Mouse (Mus musculus): Measurements from ENCODE around the gene Dag1. TPM values are rescaled to one million over a fixed set of nuclear protein-coding genes. Genes with fewer than 3 reads are reported as not detected.
"Not testable (repeated sequence)": the region's sequence is repeated elsewhere in the genome, so short reads cannot be mapped to it uniquely, and the experiment has no call there.

The Dag1 gene
- total RNA-seq, 2 experiments from 2014 or later, result 90.4 to 95.2 TPM

DNA sequence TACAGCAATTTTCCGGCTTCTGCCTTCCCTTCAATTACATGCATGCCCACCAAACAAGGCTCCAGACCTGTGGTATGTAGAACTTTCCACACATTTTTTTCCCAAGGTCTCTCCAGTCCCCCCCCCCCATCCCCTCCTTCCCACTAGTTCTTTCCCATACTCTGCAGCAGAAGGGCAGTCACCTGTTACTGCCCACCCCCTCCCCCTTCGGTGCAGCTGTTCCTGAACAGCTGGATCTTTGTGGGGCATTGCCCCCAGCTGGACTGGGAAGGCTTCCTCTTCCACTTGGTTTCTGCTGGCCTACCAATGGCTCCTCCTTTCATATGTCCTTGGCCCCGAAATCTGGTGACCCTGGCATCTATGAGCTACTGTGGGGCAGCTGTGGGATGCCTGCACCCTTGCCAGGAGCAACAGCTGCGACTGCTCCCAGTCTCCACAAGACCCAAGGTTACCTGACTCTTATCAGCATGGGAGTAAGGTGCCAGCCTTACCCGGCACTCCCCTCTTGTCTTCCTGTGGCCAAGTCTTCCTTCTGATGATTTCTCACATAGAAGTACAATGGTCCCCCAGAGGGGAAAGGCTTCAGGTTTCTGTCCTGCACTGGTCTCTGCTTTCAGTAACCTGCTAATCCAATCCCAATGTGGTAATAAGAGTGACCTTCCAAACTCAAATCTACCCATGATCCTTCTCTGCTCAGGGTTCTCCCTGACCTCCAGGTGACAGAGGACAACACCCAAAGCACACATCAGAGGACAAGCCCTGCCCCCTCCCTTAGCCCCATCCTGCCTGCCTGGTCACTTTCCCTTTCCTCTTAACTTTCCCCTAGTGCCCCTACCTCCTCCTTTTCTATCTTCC lies 10.9 kb upstream of the Dag1 start:
- no peak for DNase-seq (ENCODE audit: extremely low spot score in 1 of 2, low spot score in 1 of 2)

DNA sequence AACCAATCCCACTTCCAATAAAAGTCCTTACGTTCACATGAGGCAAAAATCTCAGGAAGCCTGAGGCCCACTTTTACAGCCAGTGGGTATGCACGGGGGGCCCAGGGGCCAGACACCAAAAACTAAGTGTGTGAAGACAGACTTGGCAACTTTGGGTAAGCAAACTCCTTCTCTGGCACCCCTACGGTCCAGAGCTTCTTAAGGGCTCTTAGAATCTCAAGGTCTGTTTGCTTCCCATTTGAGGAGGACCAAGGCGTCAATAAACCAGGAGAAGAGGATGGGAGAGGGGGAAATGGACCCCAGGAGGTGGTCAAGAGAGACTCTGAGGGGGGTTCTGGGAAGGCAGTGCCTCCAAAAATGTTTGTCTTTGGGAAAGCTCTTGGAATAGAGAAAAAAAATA lies 9.7 kb upstream of the Dag1 start:
- DNase-seq (ENCODE audit: extremely low spot score in 1 of 2, low spot score in 1 of 2), result no peak

DNA sequence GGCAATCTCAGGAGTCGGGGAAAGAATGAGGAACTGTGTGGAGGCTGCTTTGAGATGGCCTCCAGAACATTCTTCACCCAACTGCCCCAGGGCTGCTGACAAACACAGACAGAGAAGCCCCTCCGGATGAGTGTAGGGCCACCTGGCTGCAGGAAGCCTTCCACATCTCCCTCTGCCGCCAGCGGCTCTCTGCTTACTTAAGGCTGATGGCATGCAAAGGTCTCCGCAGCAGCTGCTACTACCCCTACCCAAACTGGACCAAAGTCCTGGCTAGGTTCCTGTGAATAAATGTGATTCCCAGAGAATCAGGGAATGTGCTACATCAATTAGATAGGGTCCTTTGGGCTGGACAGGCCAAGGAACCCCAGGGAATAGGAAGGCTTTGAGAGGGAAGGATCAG lies 8.9 kb upstream of the Dag1 start:
- DNase-seq (ENCODE audit: extremely low spot score in 1 of 2, low spot score in 1 of 2), result no peak

DNA sequence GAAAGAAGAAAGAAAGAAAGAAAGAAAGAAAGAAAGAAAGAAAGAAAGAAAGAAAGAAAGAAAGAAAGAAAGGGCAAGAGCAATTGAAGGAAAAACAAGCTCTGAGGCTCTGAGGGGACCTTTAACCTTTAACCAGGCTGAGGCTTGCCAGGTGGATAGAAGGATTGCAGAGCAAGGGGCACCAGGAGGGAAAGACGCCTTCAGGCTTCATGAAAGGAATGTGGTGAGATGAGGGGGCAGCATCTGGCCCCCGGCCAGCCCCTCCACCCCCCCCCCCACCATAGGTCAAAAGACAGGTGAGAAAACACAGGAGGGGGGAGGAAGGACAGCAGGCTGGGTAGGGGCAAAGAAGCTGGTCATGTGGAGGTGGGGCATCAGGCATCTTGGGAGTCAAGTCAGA lies 8.2 kb upstream of the Dag1 start:
- DNase-seq (ENCODE audit: extremely low spot score in 1 of 2, low spot score in 1 of 2), result no peak

DNA sequence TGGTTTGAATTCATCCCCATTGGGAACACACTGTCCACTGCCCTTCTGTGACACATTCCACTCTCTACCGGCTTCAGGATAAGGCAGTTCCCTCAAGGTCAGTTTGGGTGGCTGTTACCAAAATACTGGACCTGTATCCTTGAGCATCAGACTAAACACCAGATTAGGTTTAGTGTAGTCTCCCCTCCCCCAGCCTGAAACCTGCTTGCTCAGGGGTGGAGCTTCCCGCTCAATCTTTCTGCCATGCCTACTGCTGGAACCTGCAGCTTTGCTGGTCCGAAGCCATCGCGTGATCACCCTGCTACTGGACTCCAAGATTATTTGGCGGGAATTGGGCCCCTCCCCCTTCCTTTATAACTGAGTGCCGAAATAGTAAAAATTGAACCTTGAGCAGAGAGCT lies 4.9 kb upstream of the Dag1 start:
- not testable (repeated sequence) for DNase-seq (ENCODE audit: extremely low spot score in 1 of 2, low spot score in 1 of 2)

DNA sequence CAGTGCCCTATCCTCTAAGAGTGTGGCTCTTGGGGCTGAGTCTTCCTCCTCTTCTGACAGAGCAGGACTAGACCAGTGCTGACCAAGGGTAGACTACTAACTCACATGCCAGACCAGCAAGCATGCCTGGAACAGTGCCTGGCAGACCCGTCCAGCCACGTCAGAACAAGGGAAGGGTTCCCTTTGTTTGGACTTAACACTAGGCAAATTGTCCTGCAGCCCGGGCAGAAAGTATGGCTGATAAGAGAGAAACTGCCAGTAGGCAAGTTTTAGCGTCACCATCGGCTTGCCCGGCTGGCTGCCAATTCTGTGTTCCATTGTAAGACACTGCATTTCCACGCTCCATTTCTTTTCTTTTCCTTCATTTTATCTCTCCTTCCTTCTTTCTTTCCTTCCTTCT lies 3.9 kb upstream of the Dag1 start:
- DNase-seq (ENCODE audit: extremely low spot score in 1 of 2, low spot score in 1 of 2), result no peak

DNA sequence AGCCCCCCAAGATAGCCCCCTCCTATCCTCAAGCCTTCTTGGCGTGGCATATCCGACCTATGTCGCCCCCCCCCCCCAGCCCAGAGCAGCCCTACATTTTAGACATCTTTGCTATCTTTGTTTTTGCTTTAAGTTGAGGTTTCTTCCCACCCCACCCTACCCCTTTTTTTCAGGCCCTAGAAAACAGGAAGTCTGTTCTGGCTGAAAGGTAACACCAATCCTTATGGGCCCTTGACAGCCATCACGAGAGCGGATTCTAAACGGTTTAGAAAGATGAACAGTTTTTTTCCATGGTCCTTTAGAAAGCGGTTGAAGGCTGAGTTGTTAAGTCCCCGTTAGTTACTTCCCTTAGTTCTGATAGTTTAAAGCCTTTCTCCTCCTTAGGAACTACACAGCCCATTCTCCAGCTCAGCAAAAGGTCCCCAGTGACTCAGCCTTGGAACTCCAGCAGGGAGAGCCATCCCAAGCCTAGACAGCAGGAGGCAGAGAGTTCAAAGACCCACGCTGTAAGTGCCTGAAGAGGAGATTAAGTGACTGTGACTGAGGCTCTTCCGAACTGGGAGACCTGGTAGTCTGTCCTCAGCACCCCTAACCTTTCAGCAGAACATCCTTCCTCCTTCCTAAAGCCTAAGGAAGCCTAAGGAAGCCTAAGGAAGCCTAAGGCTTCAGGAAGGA lies 2.6 kb upstream of the Dag1 start:
- DNase-seq (ENCODE audit: extremely low spot score in 1 of 2, low spot score in 1 of 2), result no peak

DNA sequence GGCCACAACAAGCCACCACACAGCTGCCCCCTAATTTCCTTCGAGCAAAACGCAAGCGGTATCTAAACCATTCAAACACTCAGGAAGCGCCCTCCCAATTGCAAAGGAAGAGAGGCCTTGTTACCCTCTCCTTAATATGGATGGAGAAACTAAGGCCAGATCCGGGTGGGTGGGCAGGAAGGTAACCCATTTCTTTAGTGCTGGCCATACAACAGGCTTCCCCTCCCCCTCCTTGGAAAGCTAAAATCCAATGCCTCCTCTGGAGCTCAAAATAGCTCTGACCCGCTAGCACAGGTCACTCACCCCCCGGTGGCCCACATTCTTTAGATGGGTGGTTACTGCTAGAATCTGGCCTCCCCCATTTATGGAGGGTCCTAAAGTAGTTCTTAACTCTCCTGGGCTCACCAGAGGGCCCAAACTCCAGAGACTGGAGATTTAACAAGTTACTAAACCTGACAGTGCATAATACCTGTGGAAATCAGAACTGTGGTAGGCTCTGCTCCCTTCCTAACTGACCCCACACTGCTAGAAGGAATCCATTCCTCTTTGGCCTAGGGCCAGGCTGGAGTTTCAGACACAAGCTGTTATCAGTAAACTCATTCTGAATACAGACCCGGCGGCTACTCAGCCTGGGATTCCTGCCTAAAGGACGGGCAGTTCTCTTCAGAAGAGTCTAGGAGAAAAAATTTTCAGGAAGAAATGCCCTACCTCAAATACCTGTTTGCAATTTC lies 598 bp upstream of the Dag1 start:
- DNase-seq (ENCODE audit: extremely low spot score in 1 of 2, low spot score in 1 of 2), result peak in 1 of 2 experiments; percentile 15

DNA sequence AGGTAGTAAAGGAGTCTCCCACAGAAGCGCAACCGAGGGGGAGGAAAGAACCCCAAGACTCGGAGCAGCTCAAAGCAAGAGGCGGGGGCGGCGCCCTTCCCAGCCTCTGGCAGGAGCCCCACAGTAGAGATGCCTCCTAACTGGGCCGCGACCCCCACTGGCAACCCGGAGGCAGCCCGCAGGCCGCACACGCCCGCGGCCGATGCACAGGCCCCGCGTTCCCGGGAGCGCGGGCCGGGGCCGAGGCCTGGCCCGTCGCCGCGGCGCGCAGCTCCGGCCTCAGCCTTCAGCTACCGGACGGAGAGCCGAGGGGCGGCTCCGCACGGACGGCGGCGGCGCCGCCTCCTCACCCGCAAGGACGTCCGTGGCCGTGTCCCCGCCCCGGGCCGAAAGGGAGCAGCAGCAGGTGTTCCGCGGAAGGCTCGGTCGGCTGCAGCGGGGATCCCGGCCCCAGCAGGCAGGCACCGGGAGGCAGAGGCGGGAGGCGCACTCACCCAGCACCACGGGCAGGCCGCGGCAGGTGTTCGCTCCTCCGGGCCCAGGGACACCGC lies 552 bp downstream of the Dag1 start:
- peak in 1 of 2 experiments; percentile 16 for DNase-seq (ENCODE audit: extremely low spot score in 1 of 2, low spot score in 1 of 2)

DNA sequence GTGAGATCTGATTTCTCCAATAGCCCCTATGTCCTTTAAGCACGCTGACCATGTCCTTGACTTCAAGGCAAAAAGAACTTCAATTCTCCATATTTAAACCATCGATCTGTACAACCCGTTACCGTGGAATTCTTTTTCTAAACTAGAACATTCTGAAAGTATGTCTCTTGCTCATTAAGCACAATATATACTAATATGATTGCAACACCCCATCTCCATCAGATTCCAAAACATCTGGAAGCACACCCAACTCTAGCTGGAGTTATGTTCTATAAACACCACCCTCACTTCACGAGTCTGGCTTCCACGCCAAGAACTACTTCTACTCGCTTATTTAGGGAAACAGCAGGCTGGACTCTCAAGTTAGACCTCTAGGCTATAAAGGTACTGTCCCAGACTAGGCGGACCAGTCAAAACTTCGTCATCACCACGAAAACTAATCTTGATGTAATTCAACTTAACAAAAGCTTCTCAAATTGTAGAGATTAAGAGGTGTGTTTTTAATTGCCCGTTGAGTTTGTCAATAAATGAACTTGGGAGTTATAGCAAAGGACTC lies 1.2 kb downstream of the Dag1 start:
- no peak for DNase-seq (ENCODE audit: extremely low spot score in 1 of 2, low spot score in 1 of 2)

DNA sequence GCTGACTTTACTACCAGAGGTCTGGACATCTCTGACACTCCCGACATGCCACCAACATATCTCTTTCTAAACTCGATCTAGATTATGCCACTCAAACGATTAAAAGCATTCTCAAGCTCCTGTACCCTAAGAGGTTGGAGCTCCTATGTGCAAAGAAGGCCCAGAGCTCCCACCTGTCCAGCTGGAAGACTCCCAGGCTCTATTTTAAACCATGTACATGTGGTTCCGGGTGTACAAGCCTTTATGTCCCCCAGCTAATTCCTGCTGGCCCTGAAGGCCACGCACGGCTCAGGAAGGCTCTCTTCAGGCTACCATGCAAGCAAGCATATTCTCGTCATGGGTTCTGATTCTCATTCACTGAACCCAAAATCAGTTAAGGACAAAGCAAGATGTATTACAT lies 1.9 kb downstream of the Dag1 start:
- DNase-seq (ENCODE audit: extremely low spot score in 1 of 2, low spot score in 1 of 2), result no peak

DNA sequence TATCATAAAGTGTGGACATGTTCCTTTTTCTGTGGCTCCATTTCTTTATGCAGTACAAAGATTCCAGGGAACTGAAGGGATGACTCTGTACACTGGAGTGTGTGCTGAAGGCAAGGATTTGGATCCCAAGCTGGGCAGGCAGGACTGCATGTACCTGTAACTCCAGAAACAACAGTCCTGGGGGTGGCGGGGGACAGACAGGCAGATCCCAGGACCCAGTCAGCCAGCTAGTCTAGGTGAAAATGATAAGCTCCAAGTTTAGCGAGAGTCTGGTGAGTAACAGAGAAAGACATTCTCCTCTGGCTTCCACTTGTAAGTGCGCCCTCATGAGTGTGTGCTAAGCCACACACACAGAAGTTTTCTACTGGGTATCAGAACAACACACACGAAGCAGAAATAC lies 3.2 kb downstream of the Dag1 start:
- no peak for DNase-seq (ENCODE audit: extremely low spot score in 1 of 2, low spot score in 1 of 2)

DNA sequence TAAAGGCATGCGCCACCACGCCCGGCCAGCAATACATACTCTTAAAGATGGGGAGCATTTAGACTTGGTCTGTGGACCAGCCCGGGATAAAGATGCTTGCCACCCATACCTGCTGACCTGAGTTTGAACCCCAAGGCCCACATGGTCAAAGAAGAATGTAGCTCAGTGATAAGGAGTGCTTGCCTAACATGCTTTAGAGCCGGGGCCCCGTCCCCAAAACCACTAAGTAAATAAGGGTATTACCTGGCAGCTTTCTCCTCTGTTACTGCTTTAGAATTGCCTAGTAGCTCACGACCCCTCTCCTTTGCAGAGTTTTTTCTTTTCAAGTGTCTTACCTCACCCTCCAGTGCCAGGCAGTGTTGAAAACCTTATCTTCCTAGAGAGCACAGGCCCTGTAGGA lies 11.0 kb downstream of the Dag1 start:
- no peak for DNase-seq (ENCODE audit: extremely low spot score in 1 of 2, low spot score in 1 of 2)

DNA sequence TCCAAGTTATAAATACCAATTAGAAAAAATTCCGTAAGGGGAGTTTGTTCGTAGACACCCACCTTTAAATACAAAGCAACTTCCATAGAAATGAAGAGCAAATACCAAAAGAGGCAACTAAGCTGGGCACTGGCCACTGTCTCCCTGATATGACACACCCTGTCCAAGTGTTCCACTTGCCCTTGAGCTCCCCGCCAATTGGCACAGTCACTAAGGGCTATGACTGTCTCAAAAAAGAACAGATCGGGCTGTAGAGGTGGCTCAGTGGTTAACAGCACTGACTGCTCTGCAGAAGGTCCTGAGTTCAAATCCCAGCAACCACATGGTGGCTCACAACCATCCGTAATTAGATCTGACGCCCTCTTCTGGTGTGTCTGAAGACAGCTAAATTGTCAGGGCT lies 11.9 kb downstream of the Dag1 start:
- DNase-seq (ENCODE audit: extremely low spot score in 1 of 2, low spot score in 1 of 2), result no peak

DNA sequence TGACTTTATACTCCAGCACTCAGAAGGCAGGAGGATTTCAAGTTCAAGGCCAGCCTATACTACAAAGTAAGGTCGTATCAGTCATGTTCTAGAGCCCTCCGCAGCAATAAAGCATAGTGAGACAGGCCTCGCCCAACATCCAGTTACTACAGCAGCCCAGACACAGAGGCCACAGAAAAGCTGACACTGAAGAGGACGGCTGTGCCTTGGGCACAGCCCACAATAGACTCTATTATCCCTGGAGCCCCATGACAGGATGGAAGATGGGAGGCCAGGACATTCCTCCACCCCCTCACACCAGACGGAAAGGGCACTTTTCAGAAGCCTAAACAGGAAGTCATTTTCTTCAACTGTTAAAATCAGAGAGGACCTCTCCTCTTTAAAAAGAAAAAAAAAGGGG lies 14.8 kb downstream of the Dag1 start:
- no peak for DNase-seq (ENCODE audit: extremely low spot score in 1 of 2, low spot score in 1 of 2)

DNA sequence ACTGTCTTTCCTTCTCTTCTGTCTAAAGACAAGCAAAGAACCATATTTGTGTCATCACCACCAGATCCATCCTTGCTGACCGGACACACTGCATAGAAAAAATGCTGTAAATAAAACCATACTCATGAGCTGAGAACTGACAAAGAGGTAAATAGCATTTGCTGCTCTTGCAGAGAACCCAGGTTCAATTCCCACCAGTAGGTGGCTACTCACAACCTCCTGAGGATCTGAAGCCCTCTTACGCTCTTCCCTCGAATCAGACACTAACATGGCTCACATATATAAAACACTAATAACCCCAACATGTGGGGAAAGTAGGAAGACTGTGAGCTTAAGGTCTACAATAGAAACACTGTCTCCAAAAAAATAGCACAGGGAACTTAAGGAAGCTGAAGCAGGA lies 18.8 kb downstream of the Dag1 start:
- no peak for DNase-seq (ENCODE audit: extremely low spot score in 1 of 2, low spot score in 1 of 2)

DNA sequence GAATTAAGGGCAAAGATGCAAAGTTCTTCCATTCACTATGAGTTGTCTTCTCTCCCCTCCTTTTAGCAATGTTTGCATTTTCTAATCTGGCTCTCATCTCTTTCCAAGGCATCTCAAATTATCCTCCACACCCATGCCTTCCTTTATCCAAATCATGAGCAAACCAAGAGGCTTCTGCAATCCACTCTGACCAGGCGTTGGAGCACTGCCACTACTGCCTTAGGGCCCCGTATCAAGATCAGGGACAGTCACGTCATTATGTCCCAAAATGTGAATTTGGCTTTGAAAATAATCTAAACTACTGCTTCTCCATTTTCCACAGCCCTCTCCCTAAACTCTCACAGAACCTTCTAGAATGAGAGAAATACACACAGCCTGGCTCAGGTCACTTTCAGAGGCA lies 19.2 kb downstream of the Dag1 start:
- no peak for DNase-seq (ENCODE audit: extremely low spot score in 1 of 2, low spot score in 1 of 2)

DNA sequence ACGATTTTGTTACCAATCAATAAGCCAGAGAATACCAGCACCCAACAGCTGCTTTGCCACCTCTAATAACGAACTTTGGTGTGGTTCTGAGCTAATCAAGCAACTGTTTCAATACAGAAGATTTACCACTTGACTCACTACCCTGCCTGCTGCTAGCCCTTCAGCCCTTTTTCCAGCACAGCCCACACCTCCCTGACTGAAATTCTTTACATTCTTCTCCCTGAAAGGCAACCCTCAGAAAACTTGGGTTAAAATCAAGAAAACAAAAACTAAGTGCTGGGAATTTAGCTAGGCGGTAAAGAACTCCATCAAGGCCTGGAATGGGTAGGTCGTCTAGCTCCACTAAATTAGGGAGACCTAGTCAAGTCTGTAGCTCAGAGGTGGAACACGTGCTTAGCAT lies 23.8 kb downstream of the Dag1 start:
- no peak for DNase-seq (ENCODE audit: extremely low spot score in 1 of 2, low spot score in 1 of 2)

DNA sequence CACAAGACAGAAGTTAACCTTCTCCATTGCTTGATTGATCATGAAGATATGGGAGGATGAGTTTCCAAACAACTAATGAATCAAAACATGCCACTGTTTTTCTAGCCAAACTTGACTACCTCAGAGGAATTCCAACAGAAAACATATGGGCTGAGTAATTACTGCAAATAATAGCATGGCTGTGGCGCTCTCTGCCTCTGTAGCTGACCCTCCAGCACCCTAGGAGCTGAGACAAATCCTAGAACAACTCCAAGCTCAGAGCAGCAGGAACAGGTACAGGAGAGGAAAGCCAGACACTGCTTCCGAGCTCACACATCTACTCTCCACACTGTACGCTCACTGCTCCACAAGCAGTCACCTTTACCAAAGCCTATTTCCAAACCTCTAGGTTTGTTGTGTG lies 24.9 kb downstream of the Dag1 start:
- DNase-seq (ENCODE audit: extremely low spot score in 1 of 2, low spot score in 1 of 2), result no peak

DNA sequence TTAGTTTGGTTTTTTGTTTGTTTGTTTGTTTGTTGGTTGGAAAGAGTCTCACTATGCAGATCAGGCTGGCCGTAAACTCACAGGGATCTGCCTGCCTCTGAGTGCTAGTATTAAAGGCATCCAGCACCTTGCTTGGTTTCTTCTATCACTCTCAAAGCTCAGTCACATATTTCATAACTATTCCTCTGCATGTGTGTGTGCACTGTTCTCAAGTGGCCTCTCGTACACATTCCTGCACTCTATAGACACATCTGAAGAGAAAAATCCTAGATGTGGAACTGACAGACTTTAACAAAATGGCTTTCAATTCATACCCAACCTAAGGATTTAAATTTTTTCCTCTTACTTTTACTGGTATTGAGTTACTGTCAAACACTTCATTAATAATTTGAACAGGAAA lies 25.4 kb downstream of the Dag1 start:
- no peak for DNase-seq (ENCODE audit: extremely low spot score in 1 of 2, low spot score in 1 of 2)

DNA sequence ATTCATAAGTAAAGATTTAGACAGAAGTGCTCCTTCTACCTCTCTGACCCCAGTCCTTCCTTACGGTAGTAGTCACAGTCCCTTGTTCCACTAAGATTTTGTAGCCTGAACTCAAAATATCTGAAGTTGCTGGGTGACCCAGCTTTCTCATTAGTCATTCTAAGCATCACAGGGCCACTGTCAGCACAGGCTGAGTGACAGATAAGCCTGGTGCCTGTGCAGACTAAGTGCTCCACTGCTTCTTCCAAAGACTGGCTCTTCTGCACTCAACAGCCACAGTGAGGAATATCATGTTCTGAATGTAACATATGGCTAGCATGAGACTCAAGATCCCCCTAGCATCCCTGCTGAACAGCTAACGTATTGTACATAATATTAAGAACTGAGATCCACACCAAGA lies 29.1 kb downstream of the Dag1 start:
- DNase-seq (ENCODE audit: extremely low spot score in 1 of 2, low spot score in 1 of 2), result no peak

Data from layer of hippocampus, postnatal 25 days (tissue).